Mouse (Mus musculus) liver, embryonic 15.5 days (tissue): Measurements from ENCODE around the gene Ypel1. TPM values are rescaled to one million over a fixed set of nuclear protein-coding genes. Genes with fewer than 3 reads are reported as not detected.

Experiments used
- ATAC-seq: fragments of 200-750 bp; cut with Nextera tagmentation; 2 replicates; pipeline ENCODE4 v1.8.0; 2017; ENCODE audit warnings: moderate number of reproducible peaks, mild to moderate bottlenecking, moderate library complexity; ENCODE audit not compliant: insufficient read depth
- H3K27ac ChIP-seq: fragments of 300-500 bp; sonication (generic); replicated peaks from 2 replicates; pipeline ENCODE4 v1.5.1; 2015; ENCODE audit warnings: mild to moderate bottlenecking, inconsistent platforms
- H3K27me3 ChIP-seq: fragments of 300-500 bp; sonication (generic); 2 replicates; pipeline ENCODE4 v1.6.1; 2015; ENCODE audit warnings: mild to moderate bottlenecking, inconsistent platforms
- H3K36me3 ChIP-seq: fragments of 300-500 bp; sonication (generic); replicated peaks from 2 replicates; pipeline ENCODE4 v1.6.1; 2015; ENCODE audit warnings: moderate library complexity, mild to moderate bottlenecking, inconsistent platforms
- H3K4me1 ChIP-seq: fragments of 300-500 bp; sonication (generic); replicated peaks from 2 replicates; pipeline ENCODE4 v1.6.1; 2015; ENCODE audit warnings: inconsistent platforms
- H3K4me2 ChIP-seq: fragments of 300-500 bp; sonication (generic); 2 replicates; pipeline ENCODE4 v1.6.1; 2015; ENCODE audit warnings: moderate library complexity, mild to moderate bottlenecking, inconsistent platforms
- H3K4me3 ChIP-seq: fragments of 300-500 bp; sonication (generic); replicated peaks from 2 replicates; pipeline ENCODE4 v1.5.1; 2015; ENCODE audit warnings: mild to moderate bottlenecking, inconsistent platforms
- H3K9ac ChIP-seq: fragments of 300-500 bp; sonication (generic); 2 replicates; pipeline ENCODE4 v1.6.1; 2015; ENCODE audit warnings: moderate library complexity, mild to moderate bottlenecking, inconsistent platforms
- H3K9me3 ChIP-seq: fragments of 300-500 bp; sonication (generic); replicated peaks from 2 replicates; pipeline ENCODE4 v1.6.1; 2016; ENCODE audit warnings: inconsistent platforms
- WGBS: fragments of 180-500 bp; shearing (Covaris S2); methylation state at CpG from one replicate; pipeline ENCODE4 v1.1.7; 2015; ENCODE audit warnings: mixed read lengths; ENCODE audit not compliant: insufficient replicate concordance; 5-methylcytosine and 5-hydroxymethylcytosine counted together
- polyA plus RNA-seq: library from polyadenylated mRNA; unstranded; fragments of >200 nt; fragmentation: Nextera tagmentation; extraction: Ambion mirVana; gene quantifications from 2 replicates; pipeline ENCODE4 v1.2.1, GENCODE M21; 2015

Gene Ypel1
- polyA plus RNA-seq = 1.0 and 1.2 TPM in 2 replicates

GRCm38 (mm10) chr16:17069511-17070443 is at the start of gene Ypel1:
Gene Ypel1, plus strand, starts transcription at chr16:17069696.
- peak; percentile 86 for ATAC-seq
- under 1% methylated on average over 76 of the region's 76 CpGs for WGBS
- Histone ChIP-seq H3K9ac (peak within 1 kb of the TSS; percentile 47; the same call in 1 of the 2 replicates), H3K36me3 (no peaks in the 10 kb centered on the region), H3K27me3 (peaks cover 32% of the 10 kb centered on the region), H3K4me3 (peak within 1 kb of the TSS; percentile 68), H3K27ac (no peak within 1 kb of the TSS), H3K9me3 (no peaks in the 10 kb centered on the region), H3K4me1 (peaks cover 16% of the 10 kb centered on the region), H3K4me2 (peak within 1 kb of the TSS; percentile 95)

- Histone ChIP-seq H3K4me3 (no peak overlapping the region), H3K27ac (no peak overlapping the region), H3K36me3 (peaks cover 76% of the 10 kb centered on the region), H3K4me2 (no peak overlapping the region), H3K9me3 (no peaks in the 10 kb centered on the region), H3K4me1 (no peaks in the 10 kb centered on the region), H3K27me3 (no peaks in the 10 kb centered on the region), H3K9ac (no peak overlapping the region)
- 95% methylated on average over 3 of the region's 3 CpGs for WGBS
- ATAC-seq = no peak
These were observed 44.9 kb upstream of the Ypel1 start for GRCm38 (mm10) chr16:17024469-17025148.

- Histone ChIP-seq H3K27me3 (no peaks in the 10 kb centered on the region), H3K27ac (no peak overlapping the region), H3K9ac (no peak overlapping the region), H3K4me3 (no peak overlapping the region), H3K4me1 (no peaks in the 10 kb centered on the region), H3K9me3 (no peaks in the 10 kb centered on the region), H3K4me2 (no peak overlapping the region), H3K36me3 (peaks cover 82% of the 10 kb centered on the region)
- ATAC-seq = no peak
- 84% methylated on average over 4 of the region's 4 CpGs for WGBS
These were observed 39.4 kb upstream of the Ypel1 start for GRCm38 (mm10) chr16:17029971-17030695.

- 86% methylated on average over 2 of the region's 2 CpGs for WGBS
- Histone ChIP-seq H3K4me3 (no peak overlapping the region), H3K4me2 (no peak overlapping the region), H3K9ac (no peak overlapping the region), H3K4me1 (no peaks in the 10 kb centered on the region), H3K9me3 (no peaks in the 10 kb centered on the region), H3K36me3 (peaks cover 85% of the 10 kb centered on the region), H3K27ac (no peak overlapping the region), H3K27me3 (no peaks in the 10 kb centered on the region)
- ATAC-seq = no peak
These were observed 35.7 kb upstream of the Ypel1 start for GRCm38 (mm10) chr16:17033754-17034153.

GRCm38 (mm10) chr16:17040716-17041115 is 28.8 kb upstream of the Ypel1 start:
- WGBS = 89% methylated on average over 3 of the region's 3 CpGs
- no peak overlapping the region for H3K9ac ChIP-seq
- no peak overlapping the region for H3K27ac ChIP-seq
- no peaks in the 10 kb centered on the region for H3K9me3 ChIP-seq
- peaks cover 96% of the 10 kb centered on the region for H3K36me3 ChIP-seq
- no peaks in the 10 kb centered on the region for H3K27me3 ChIP-seq
- ATAC-seq = no peak
- no peak overlapping the region for H3K4me3 ChIP-seq
- H3K4me2 ChIP-seq = no peak overlapping the region
- H3K4me1 ChIP-seq = no peaks in the 10 kb centered on the region

- ATAC-seq = no peak
- WGBS = 58% methylated on average over 1 of the region's 1 CpGs
- H3K4me2 ChIP-seq = no peak overlapping the region
- H3K9me3 ChIP-seq = no peaks in the 10 kb centered on the region
- no peaks in the 10 kb centered on the region for H3K4me1 ChIP-seq
- no peaks in the 10 kb centered on the region for H3K27me3 ChIP-seq
- no peak overlapping the region for H3K9ac ChIP-seq
- H3K36me3 ChIP-seq = peaks cover 96% of the 10 kb centered on the region
- H3K4me3 ChIP-seq = no peak overlapping the region
- H3K27ac ChIP-seq = no peak overlapping the region
These were observed 28.1 kb upstream of the Ypel1 start for GRCm38 (mm10) chr16:17041417-17041816.

GRCm38 (mm10) chr16:17044320-17044719 is 25.2 kb upstream of the Ypel1 start:
- no peaks in the 10 kb centered on the region for H3K9me3 ChIP-seq
- peaks cover 87% of the 10 kb centered on the region for H3K36me3 ChIP-seq
- no peak overlapping the region for H3K9ac ChIP-seq
- ATAC-seq = no peak
- H3K4me2 ChIP-seq = no peak overlapping the region
- H3K27me3 ChIP-seq = no peaks in the 10 kb centered on the region
- no peak overlapping the region for H3K4me3 ChIP-seq
- H3K4me1 ChIP-seq = no peaks in the 10 kb centered on the region
- 87% methylated on average over 3 of the region's 3 CpGs for WGBS
- H3K27ac ChIP-seq = no peak overlapping the region

- WGBS = 83% methylated on average over 3 of the region's 3 CpGs
- Histone ChIP-seq H3K36me3 (peaks cover 86% of the 10 kb centered on the region), H3K27ac (no peak overlapping the region)
These were observed 24.2 kb upstream of the Ypel1 start for GRCm38 (mm10) chr16:17045287-17045686.

GRCm38 (mm10) chr16:17049886-17050285 is 19.6 kb upstream of the Ypel1 start:
- Histone ChIP-seq H3K4me2 (no peak overlapping the region), H3K36me3 (peaks cover 40% of the 10 kb centered on the region), H3K27me3 (no peaks in the 10 kb centered on the region), H3K4me3 (no peak overlapping the region), H3K9me3 (no peaks in the 10 kb centered on the region), H3K9ac (no peak overlapping the region), H3K4me1 (no peaks in the 10 kb centered on the region), H3K27ac (no peak overlapping the region)
- 83% methylated on average over 1 of the region's 1 CpGs for WGBS
- no peak for ATAC-seq

More at GRCm38 (mm10) chr16:17045287-17045686, 24.2 kb upstream of the Ypel1 start:
- H3K4me2 ChIP-seq = no peak overlapping the region
- H3K4me3 ChIP-seq = no peak overlapping the region
- no peak overlapping the region for H3K9ac ChIP-seq
- ATAC-seq = no peak
- H3K4me1 ChIP-seq = no peaks in the 10 kb centered on the region
- H3K27me3 ChIP-seq = no peaks in the 10 kb centered on the region
- H3K9me3 ChIP-seq = no peaks in the 10 kb centered on the region

GRCm38 (mm10) chr16:17052087-17052486 is 17.4 kb upstream of the Ypel1 start:
- no peaks in the 10 kb centered on the region for H3K4me1 ChIP-seq
- H3K9ac ChIP-seq = no peak overlapping the region
- H3K27me3 ChIP-seq = no peaks in the 10 kb centered on the region
- 67% methylated on average over 7 of the region's 7 CpGs for WGBS
- H3K36me3 ChIP-seq = peaks cover 22% of the 10 kb centered on the region
- no peak for ATAC-seq
- no peak overlapping the region for H3K4me3 ChIP-seq
- H3K4me2 ChIP-seq = no peak overlapping the region
- no peak overlapping the region for H3K27ac ChIP-seq
- no peaks in the 10 kb centered on the region for H3K9me3 ChIP-seq

- Histone ChIP-seq H3K36me3 (peaks cover 8% of the 10 kb centered on the region; the same call in 1 of the 2 replicates), H3K4me1 (no peaks in the 10 kb centered on the region), H3K27me3 (no peaks in the 10 kb centered on the region), H3K4me3 (no peak overlapping the region), H3K4me2 (no peak overlapping the region), H3K27ac (no peak overlapping the region), H3K9ac (no peak overlapping the region), H3K9me3 (no peaks in the 10 kb centered on the region)
- no peak for ATAC-seq
- 81% methylated on average over 3 of the region's 3 CpGs for WGBS
These were observed 15.6 kb upstream of the Ypel1 start for GRCm38 (mm10) chr16:17053903-17054302.
